Mouse (Mus musculus) intestine, postnatal 0 days (tissue): ENCODE results near the gene Serpina3i. TPM values are rescaled to one million over a fixed set of nuclear protein-coding genes. Genes with fewer than 3 reads are reported as not detected.
A peak's percentile ranks its signal among the peaks of the same experiment; 100 is the strongest.
"Not testable (repeated sequence)": the region's sequence is repeated elsewhere in the genome, so short reads cannot be mapped to it uniquely, and the experiment has no call there.

ENCODE experiments used
- ATAC-seq: fragments of 200-750 bp; cut with Nextera tagmentation; 2 replicates; pipeline ENCODE4 v1.8.0; 2017; ENCODE audit warnings: mild to moderate bottlenecking, moderate TSS enrichment, moderate library complexity
- H3K27ac ChIP-seq: fragments of 300-500 bp; sonication (generic); 2 replicates; pipeline ENCODE4 v1.5.1; 2014; ENCODE audit warnings: mild to moderate bottlenecking, low read depth, low read length, moderate library complexity
- H3K27me3 ChIP-seq: fragments of 300-500 bp; sonication (generic); replicated peaks from 2 replicates; pipeline ENCODE4 v1.6.1; 2014; ENCODE audit warnings: low read length, mixed read lengths; ENCODE audit not compliant: control insufficient read depth, insufficient read depth
- H3K36me3 ChIP-seq: fragments of 300-500 bp; sonication (generic); 2 replicates; pipeline ENCODE4 v1.6.1; 2014; ENCODE audit warnings: mild to moderate bottlenecking, moderate library complexity; ENCODE audit not compliant: control insufficient read depth, insufficient read depth
- H3K4me1 ChIP-seq: fragments of 300-500 bp; sonication (generic); replicated peaks from 2 replicates; pipeline ENCODE4 v1.6.1; 2014; ENCODE audit warnings: antibody characterized with exemption, low read length, mixed read lengths; ENCODE audit not compliant: control insufficient read depth, insufficient read depth
- H3K4me2 ChIP-seq: fragments of 300-500 bp; sonication (generic); replicated peaks from 2 replicates; pipeline ENCODE4 v1.6.1; 2014; ENCODE audit warnings: low read depth, mild to moderate bottlenecking, moderate library complexity
- H3K4me3 ChIP-seq: fragments of 300-500 bp; sonication (generic); 2 replicates; pipeline ENCODE4 v1.5.1; 2014; ENCODE audit warnings: low read depth, low read length
- H3K9ac ChIP-seq: fragments of 300-500 bp; sonication (generic); 2 replicates; pipeline ENCODE4 v1.6.1; 2014; ENCODE audit warnings: mild to moderate bottlenecking, low read depth, low read length
- H3K9me3 ChIP-seq: fragments of 300-500 bp; sonication (generic); 2 replicates; pipeline ENCODE4 v1.6.1; 2016; ENCODE audit warnings: mixed run types; ENCODE audit not compliant: control insufficient read depth
- CTCF ChIP-seq: sonication (generic); IDR thresholded peaks from 2 replicates; pipeline ENCODE4 v1.5.1; 2016; ENCODE audit warnings: low read depth, mild to moderate bottlenecking, control low read depth, antibody characterized with exemption, moderate library complexity
- WGBS: fragments of 180-500 bp; shearing (Covaris S2); extraction: QIAGEN DNeasy Blood & Tissue Kit; methylation state at CpG from one replicate; pipeline ENCODE4 v1.1.7; 2014; 5-methylcytosine and 5-hydroxymethylcytosine counted together
- polyA plus RNA-seq: library from polyadenylated mRNA; unstranded; fragments of >200 nt; fragmentation: Nextera tagmentation; extraction: Ambion mirVana; gene quantifications from 2 replicates; pipeline ENCODE4 v1.2.1, GENCODE M21; 2015

The Serpina3i gene
- polyA plus RNA-seq, 1 experiment from 2014 or later = not detected

DNA sequence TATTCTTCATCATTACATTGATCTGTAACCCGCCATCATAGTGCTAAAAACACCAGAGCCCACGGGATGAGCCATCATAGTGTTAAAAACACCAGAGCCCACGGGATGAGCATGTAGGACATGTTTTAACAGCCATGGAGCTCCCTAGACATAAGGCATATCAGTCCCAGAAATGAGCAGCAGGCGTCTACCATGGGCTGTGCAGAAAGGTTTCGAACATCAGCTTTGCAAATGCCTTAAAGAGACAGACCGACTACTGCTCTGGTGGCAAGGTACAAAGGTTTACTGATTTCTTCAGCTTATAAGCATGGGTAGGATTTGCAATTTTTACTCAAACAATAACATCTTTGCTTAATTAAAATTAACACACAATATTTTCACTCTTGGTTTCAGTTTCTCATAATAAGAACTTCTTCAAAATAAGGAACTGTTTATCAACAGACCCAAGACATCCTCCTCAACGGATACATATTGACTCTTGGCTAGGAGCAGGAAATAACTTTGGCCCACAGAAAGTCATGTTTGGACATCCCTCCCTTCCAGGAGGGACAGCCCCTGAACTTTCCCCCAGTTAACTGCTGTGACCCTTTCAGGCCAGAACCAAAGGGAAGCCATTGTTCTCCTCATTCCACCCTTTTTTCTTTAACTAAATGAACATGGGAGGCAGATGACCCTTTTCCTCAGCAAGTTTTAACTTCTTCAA, 38.2 kb upstream of the Serpina3i start:
- no peaks in the 10 kb centered on the region for H3K9me3 ChIP-seq
- TF ChIP-seq CTCF = no peak
- H3K4me2 ChIP-seq = no peak overlapping the region
- no peaks in the 10 kb centered on the region for H3K36me3 ChIP-seq
- WGBS = 65% methylated on average over 7 of the region's 7 CpGs
- H3K27ac ChIP-seq = no peak overlapping the region
- ATAC-seq = no peak
- H3K9ac ChIP-seq = no peak overlapping the region
- no peak overlapping the region for H3K4me3 ChIP-seq
- no peaks in the 10 kb centered on the region for H3K4me1 ChIP-seq
- H3K27me3 ChIP-seq = no peaks in the 10 kb centered on the region

DNA sequence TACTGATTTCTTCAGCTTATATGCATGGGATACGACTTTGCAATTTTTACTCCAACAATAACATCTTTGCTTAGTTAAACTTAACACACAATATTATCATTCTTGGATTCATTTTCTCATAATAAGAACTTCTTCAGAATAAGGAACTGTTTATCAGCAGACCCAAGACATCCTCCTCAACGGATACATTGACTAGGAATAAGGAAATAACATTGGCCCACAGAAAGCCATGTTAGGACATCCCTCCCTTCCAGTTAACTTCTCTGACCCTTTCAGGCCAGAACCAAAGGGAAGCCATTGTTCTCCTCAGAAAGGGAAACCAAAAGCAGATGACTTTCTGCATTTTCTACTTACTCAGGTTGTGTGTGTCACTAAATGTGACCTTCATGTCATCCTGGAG, 32.2 kb upstream of the Serpina3i start:
- Histone ChIP-seq H3K4me1 (no peaks in the 10 kb centered on the region), H3K4me2 (no peak overlapping the region)
- no peak for TF ChIP-seq CTCF

GRCm38 (mm10) chr12:104235915-104236314, 27.0 kb upstream of the Serpina3i start, which contains the start of gene Serpina3g:
Gene Serpina3g (plus strand): TSS chr12:104236245.
- no peak within 1 kb of the TSS for H3K4me3 ChIP-seq
- WGBS = 47% methylated on average over 5 of the region's 5 CpGs

More for the DNA sequence above, 32.2 kb upstream of the Serpina3i start:
- no peaks in the 10 kb centered on the region for H3K9me3 ChIP-seq
- no peak for ATAC-seq
- H3K27ac ChIP-seq = no peak overlapping the region
- no peak overlapping the region for H3K4me3 ChIP-seq
- 69% methylated on average over 2 of the region's 2 CpGs for WGBS
- H3K36me3 ChIP-seq = no peaks in the 10 kb centered on the region
- H3K9ac ChIP-seq = no peak overlapping the region
- no peaks in the 10 kb centered on the region for H3K27me3 ChIP-seq

GRCm38 (mm10) chr12:104238048-104238447, 24.9 kb upstream of the Serpina3i start:
- not testable (repeated sequence) for H3K4me3 ChIP-seq, H3K9me3 ChIP-seq, ATAC-seq, H3K4me2 ChIP-seq, H3K27ac ChIP-seq, H3K36me3 ChIP-seq, H3K4me1 ChIP-seq, H3K9ac ChIP-seq, H3K27me3 ChIP-seq
- 91% methylated on average over 1 of the region's 1 CpGs for WGBS

More at GRCm38 (mm10) chr12:104235915-104236314, 27.0 kb upstream of the Serpina3i start, which contains the start of gene Serpina3g:
- no peak for ATAC-seq
- H3K4me1 ChIP-seq = no peaks in the 10 kb centered on the region
- H3K9ac ChIP-seq = no peak within 1 kb of the TSS
- no peaks in the 10 kb centered on the region for H3K27me3 ChIP-seq
- TF ChIP-seq CTCF = no peak
- no peak within 1 kb of the TSS for H3K4me2 ChIP-seq
- H3K36me3 ChIP-seq = no peaks in the 10 kb centered on the region
- H3K27ac ChIP-seq = no peak within 1 kb of the TSS
- H3K9me3 ChIP-seq = no peaks in the 10 kb centered on the region

DNA sequence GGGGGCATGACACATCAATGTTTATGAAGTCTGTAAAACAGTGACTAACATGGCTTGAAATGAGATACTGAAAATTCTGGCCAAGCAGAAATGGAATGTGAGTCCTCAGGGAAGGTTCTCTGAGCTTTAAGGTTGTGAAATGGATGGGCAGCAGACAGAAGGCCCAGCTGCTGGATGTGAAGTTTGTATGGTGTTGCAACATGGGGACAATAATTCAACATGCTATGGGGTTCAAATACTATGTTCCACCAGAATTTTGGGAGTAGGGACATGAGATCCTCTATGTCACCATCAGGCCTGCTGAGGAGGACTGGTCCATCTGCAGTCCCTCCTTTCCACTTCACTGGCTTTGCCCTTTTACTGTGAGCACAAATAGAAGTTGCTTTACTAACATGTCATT, 19.6 kb upstream of the Serpina3i start:
- H3K4me2 ChIP-seq = no peak overlapping the region
- no peaks in the 10 kb centered on the region for H3K9me3 ChIP-seq
- no peaks in the 10 kb centered on the region for H3K27me3 ChIP-seq
- no peaks in the 10 kb centered on the region for H3K36me3 ChIP-seq
- H3K4me1 ChIP-seq = no peaks in the 10 kb centered on the region
- no peak overlapping the region for H3K27ac ChIP-seq
- H3K4me3 ChIP-seq = no peak overlapping the region
- no peak for ATAC-seq
- no peak for TF ChIP-seq CTCF
- H3K9ac ChIP-seq = no peak overlapping the region

GRCm38 (mm10) chr12:104245092-104245491, 17.8 kb upstream of the Serpina3i start:
- peak; percentile 67 for TF ChIP-seq CTCF
- Histone ChIP-seq H3K4me3 (no peak overlapping the region), H3K27me3 (no peaks in the 10 kb centered on the region), H3K9me3 (no peaks in the 10 kb centered on the region), H3K4me2 (no peak overlapping the region), H3K36me3 (no peaks in the 10 kb centered on the region), H3K9ac (no peak overlapping the region), H3K4me1 (no peaks in the 10 kb centered on the region), H3K27ac (no peak overlapping the region)
- WGBS = 72% methylated on average over 1 of the region's 1 CpGs
- ATAC-seq = no peak
